Mouse (Mus musculus) ovary, adult 2 months (tissue): ENCODE results near the gene Tsen15. TPM values are rescaled to one million over a fixed set of nuclear protein-coding genes. Genes with fewer than 3 reads are reported as not detected.

Source experiments
- polyA plus RNA-seq: library from polyadenylated mRNA; depleted of rRNA; stranded (reverse); fragments of >200 nt; gene quantifications from 2 replicates; pipeline ENCODE4 v1.2.3, GENCODE M21; 2012; rRNA removed

Tsen15 gene
- 13.7 and 15.5 TPM in 2 replicates for polyA plus RNA-seq

GRCm38 (mm10) chr1:152386188-152386835 is at the start of gene Tsen15:
Tsen15 (minus strand) TSS chr1:152386688.

GRCm38 (mm10) chr1:152399790-152400555 is 13.5 kb upstream of the Tsen15 start, which contains the start of gene Colgalt2:
Colgalt2 (plus strand) TSS chr1:152399830.

Other genes with a start within 250 kb of the Tsen15 start
- gene Colgalt2, start 13.1 kb upstream of the Tsen15 start, polyA plus RNA-seq, result 12.1 and 14.1 TPM in 2 replicates